Mouse (Mus musculus) lung, postnatal 10 days (tissue): ENCODE measurements around the gene Gm6902.
"Not testable (repeated sequence)": the region's sequence is repeated elsewhere in the genome, so short reads cannot be mapped to it uniquely, and the experiment has no call there.

Experiments used
- DNase-seq: peaks from one replicate; pipeline ENCODE4 v3.0.0; 2021

The Gm6902 gene

GRCm38 (mm10) chr7:23278800-23279199, at the start of gene Gm6902:
Gene Gm6902, minus strand, starts transcription at chr7:23278900.
- not testable (repeated sequence) for DNase-seq

GRCm38 (mm10) chr7:23300892-23301291, 22.2 kb upstream of the Gm6902 start, which contains the start of gene Nlrp4e:
Gene Nlrp4e, plus strand, starts transcription at chr7:23301192.
- not testable (repeated sequence) for DNase-seq

- not testable (repeated sequence) for DNase-seq
Observed at GRCm38 (mm10) chr7:23251582-23251981, 27.1 kb downstream of the Gm6902 start, which contains the start of gene Vmn1r166. Gene Vmn1r166, minus strand, starts transcription at chr7:23251682.
